Mouse (Mus musculus): ENCODE results near the gene St3gal4.

St3gal4 gene

GRCm38 (mm10) chr9:35128564-35128963 is 9.5 kb upstream of the St3gal4 start:
- DNase-seq (ENCODE audit: low read depth): no peak

GRCm38 (mm10) chr9:35127561-35127960 is 8.5 kb upstream of the St3gal4 start:
- DNase-seq (ENCODE audit: low read depth): no peak

GRCm38 (mm10) chr9:35127147-35127546 is 8.1 kb upstream of the St3gal4 start:
- DNase-seq (ENCODE audit: low read depth): no peak

GRCm38 (mm10) chr9:35124678-35124955 is 5.5 kb upstream of the St3gal4 start:
- DNase-seq (ENCODE audit: low read depth): no peak

GRCm38 (mm10) chr9:35123804-35124677 is 5.0 kb upstream of the St3gal4 start:
- DNase-seq (ENCODE audit: low read depth): no peak

- no peak for DNase-seq (ENCODE audit: low read depth)
These were observed 4.4 kb upstream of the St3gal4 start for GRCm38 (mm10) chr9:35123456-35123803.

- no peak for DNase-seq (ENCODE audit: low read depth)
These were observed 3.6 kb upstream of the St3gal4 start for GRCm38 (mm10) chr9:35122551-35123266.

- DNase-seq (ENCODE audit: low read depth): no peak
These were observed 505 bp downstream of the St3gal4 start for GRCm38 (mm10) chr9:35118563-35118962.

- no peak for DNase-seq (ENCODE audit: low read depth)
These were observed 1.4 kb downstream of the St3gal4 start for GRCm38 (mm10) chr9:35117384-35118295.

GRCm38 (mm10) chr9:35116391-35117381 is 2.4 kb downstream of the St3gal4 start:
- DNase-seq (ENCODE audit: low read depth): no peak

GRCm38 (mm10) chr9:35115804-35116203 is 3.3 kb downstream of the St3gal4 start:
- DNase-seq (ENCODE audit: low read depth): no peak

- DNase-seq (ENCODE audit: low read depth): no peak
These were observed 3.8 kb downstream of the St3gal4 start for GRCm38 (mm10) chr9:35115299-35115698.

- DNase-seq (ENCODE audit: low read depth): no peak
These were observed 4.8 kb downstream of the St3gal4 start for GRCm38 (mm10) chr9:35114234-35114633.

- DNase-seq (ENCODE audit: low read depth): peak; percentile 85
These were observed 7.0 kb downstream of the St3gal4 start for GRCm38 (mm10) chr9:35111941-35112595.

- no peak for DNase-seq (ENCODE audit: low read depth)
These were observed 7.6 kb downstream of the St3gal4 start for GRCm38 (mm10) chr9:35111446-35111845.

- DNase-seq (ENCODE audit: low read depth): no peak
These were observed 8.5 kb downstream of the St3gal4 start for GRCm38 (mm10) chr9:35110567-35110966.

GRCm38 (mm10) chr9:35110051-35110450 is 9.0 kb downstream of the St3gal4 start:
- no peak for DNase-seq (ENCODE audit: low read depth)

- DNase-seq (ENCODE audit: low read depth): no peak
These were observed 10.2 kb downstream of the St3gal4 start for GRCm38 (mm10) chr9:35108916-35109315.

- DNase-seq (ENCODE audit: low read depth): no peak
These were observed 11.0 kb downstream of the St3gal4 start for GRCm38 (mm10) chr9:35108066-35108465.

GRCm38 (mm10) chr9:35107396-35107795 is 11.7 kb downstream of the St3gal4 start:
- no peak for DNase-seq (ENCODE audit: low read depth)
